Mouse (Mus musculus): ENCODE measurements around the gene Plekhg5.

DNA sequence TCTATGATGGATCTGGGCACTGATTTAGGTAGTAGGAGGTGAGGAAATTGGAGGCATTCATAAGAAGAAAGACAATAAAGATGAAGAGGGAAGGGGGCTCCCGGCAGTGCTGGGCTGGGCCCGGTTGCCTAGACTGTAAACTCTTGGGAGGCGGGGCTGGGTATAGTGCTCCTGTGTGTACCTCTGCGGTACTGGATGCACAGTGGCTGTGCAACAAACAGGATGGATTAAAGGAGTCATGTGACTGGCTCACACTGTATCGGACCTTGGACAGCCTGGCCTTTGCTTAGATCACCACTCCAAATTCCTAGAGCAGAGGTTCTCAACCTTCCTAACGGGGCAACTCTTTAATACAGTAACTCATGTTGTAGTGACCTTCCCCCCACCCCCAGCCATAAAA lies 89.3 kb downstream of the Plekhg5 start:
- TF ChIP-seq POLR2A (IDR thresholded peaks at IDR 0.05; ENCODE audit: borderline replicate concordance, extremely low read depth, low read depth, low read length) (no peak), CTCF (IDR thresholded peaks at IDR 0.05; ENCODE audit: insufficient read depth, low read length) (no peak)
